Mouse (Mus musculus) MEL (cell line): ENCODE results near the gene Retsat. TPM values are rescaled to one million over a fixed set of nuclear protein-coding genes. Genes with fewer than 3 reads are reported as not detected.

Source experiments
- DNase-seq: peaks from one replicate; pipeline ENCODE4 v3.0.0; 2011; ENCODE audit warnings: low read depth, low spot score
- H3K27ac ChIP-seq: 2 replicates; pipeline ENCODE4 v1.5.1; 2012; ENCODE audit warnings: low read depth, mild to moderate bottlenecking, control low read depth, low read length, moderate library complexity; ENCODE audit not compliant: control insufficient read depth
- H3K27me3 ChIP-seq, 2 experiments: fragments of 150-350 bp in 1 of 2; sonication (generic) in 1 of 2; 2 replicates each; pipeline ENCODE4 v1.6.1; 2012; ENCODE audit warnings: low read length in 2 of 2, mild to moderate bottlenecking in 2 of 2, improper control_type of control experiment in 1 of 2, moderate library complexity in 1 of 2; ENCODE audit not compliant: insufficient read depth in 2 of 2, control insufficient read depth in 1 of 2
- H3K36me3 ChIP-seq, 2 experiments: 2 replicates each; pipeline ENCODE4 v1.6.1; 2012 to 2014; ENCODE audit warnings: low read length in 2 of 2, improper control_type of control experiment in 1 of 2, inconsistent platforms in 1 of 2, mild to moderate bottlenecking in 1 of 2; ENCODE audit not compliant: insufficient read depth in 2 of 2, control insufficient read depth in 1 of 2
- H3K4me1 ChIP-seq, 2 experiments: fragments of 150-350 bp in 1 of 2; sonication (generic) in 1 of 2; 2 replicates each; pipeline ENCODE4 v1.6.1; 2012; ENCODE audit warnings: low read length in 2 of 2, improper control_type of control experiment in 1 of 2, mild to moderate bottlenecking in 1 of 2; ENCODE audit not compliant: insufficient read depth in 2 of 2, control insufficient read depth in 1 of 2
- H3K4me3 ChIP-seq, 2 experiments: fragments of 150-350 bp in 1 of 2; sonication (generic) in 1 of 2; 2 replicates each; pipeline ENCODE4 v1.5.1; 2012; ENCODE audit warnings: low read depth in 2 of 2, low read length in 2 of 2, mild to moderate bottlenecking in 2 of 2, moderate library complexity in 2 of 2, control low read depth in 1 of 2, improper control_type of control experiment in 1 of 2; ENCODE audit not compliant: control insufficient read depth in 1 of 2, insufficient read depth in 1 of 2
- H3K79me2 ChIP-seq: 2 replicates; pipeline ENCODE4 v1.6.1; 2012; ENCODE audit warnings: mild to moderate bottlenecking, low read length, moderate library complexity; ENCODE audit not compliant: control insufficient read depth, poor library complexity, insufficient read depth
- H3K9ac ChIP-seq: 2 replicates; pipeline ENCODE4 v1.6.1; 2012; ENCODE audit warnings: low read depth, mild to moderate bottlenecking, control low read depth, low read length, moderate library complexity; ENCODE audit not compliant: control insufficient read depth, poor library complexity, severe bottlenecking
- H3K9me3 ChIP-seq: fragments of 150-350 bp; sonication (generic); replicated peaks from 2 replicates; pipeline ENCODE4 v1.6.1; 2012; ENCODE audit warnings: mild to moderate bottlenecking, low read length, improper control_type of control experiment, moderate library complexity; ENCODE audit not compliant: insufficient read depth
- BHLHE40 ChIP-seq: IDR thresholded peaks from 2 replicates; pipeline ENCODE4 v1.6.1; 2012; ENCODE audit warnings: low read depth, mild to moderate bottlenecking, inconsistent platforms, low read length, improper control_type of control experiment, borderline replicate concordance
- CHD2 ChIP-seq: IDR thresholded peaks from 2 replicates; pipeline ENCODE4 v1.6.1; 2011; ENCODE audit warnings: low read length, improper control_type of control experiment
- CTCF ChIP-seq, 3 experiments: IDR thresholded peaks in 2 of 3; conservative IDR thresholded peaks in 1 of 3; 2 replicates each; pipeline ENCODE4 v1.5.1; 2011 to 2012; ENCODE audit warnings: low read length in 3 of 3, low read depth in 2 of 3, mild to moderate bottlenecking in 2 of 3, improper control_type of control experiment in 1 of 3, inconsistent platforms in 1 of 3, mixed read lengths in 1 of 3, moderate library complexity in 1 of 3; ENCODE audit not compliant: control insufficient read depth in 1 of 3, insufficient read depth in 1 of 3, poor library complexity in 1 of 3, severe bottlenecking in 1 of 3
- ELF1 ChIP-seq: IDR thresholded peaks from 2 replicates; pipeline ENCODE4 v1.6.1; 2014; ENCODE audit warnings: low read depth, mild to moderate bottlenecking, inconsistent platforms, low read length, improper control_type of control experiment, moderate library complexity
- ETS1 ChIP-seq: IDR thresholded peaks from 2 replicates; pipeline ENCODE4 v1.6.1; 2012; ENCODE audit warnings: low read depth, mild to moderate bottlenecking, inconsistent platforms, low read length, improper control_type of control experiment, moderate library complexity
- GABPA ChIP-seq: IDR thresholded peaks from 2 replicates; pipeline ENCODE4 v1.6.1; 2012; ENCODE audit warnings: low read depth, mild to moderate bottlenecking, inconsistent platforms, low read length, improper control_type of control experiment, moderate library complexity
- GATA1 ChIP-seq: IDR thresholded peaks from 2 replicates; pipeline ENCODE4 v1.6.1; 2011; ENCODE audit warnings: low read depth, low read length, improper control_type of control experiment
- HCFC1 ChIP-seq: IDR thresholded peaks from 2 replicates; pipeline ENCODE4 v1.6.1; 2012; ENCODE audit warnings: low read depth, mild to moderate bottlenecking, inconsistent platforms, low read length, improper control_type of control experiment, moderate library complexity
- MAX ChIP-seq: IDR thresholded peaks from 2 replicates; pipeline ENCODE4 v1.6.1; 2011; ENCODE audit warnings: low read length, improper control_type of control experiment
- MXI1 ChIP-seq: IDR thresholded peaks from 2 replicates; pipeline ENCODE4 v1.6.1; 2011; ENCODE audit warnings: mild to moderate bottlenecking, low read depth, low read length, improper control_type of control experiment
- MYC ChIP-seq: IDR thresholded peaks from 2 replicates; pipeline ENCODE4 v1.6.1; 2011; ENCODE audit warnings: low read depth, mild to moderate bottlenecking, low read length, improper control_type of control experiment, moderate library complexity
- NELFE ChIP-seq: IDR thresholded peaks from 2 replicates; pipeline ENCODE4 v1.6.1; 2011; ENCODE audit warnings: low read depth, low read length, improper control_type of control experiment
- RAD21 ChIP-seq: IDR thresholded peaks from 2 replicates; pipeline ENCODE4 v1.6.1; 2011; ENCODE audit warnings: mild to moderate bottlenecking, low read depth, low read length, improper control_type of control experiment
- RCOR1 ChIP-seq: IDR thresholded peaks from 2 replicates; pipeline ENCODE4 v1.6.1; 2012; ENCODE audit warnings: low read depth, mild to moderate bottlenecking, inconsistent platforms, low read length, improper control_type of control experiment
- SIN3A ChIP-seq: IDR thresholded peaks from 2 replicates; pipeline ENCODE4 v1.6.1; 2012; ENCODE audit warnings: low read length, improper control_type of control experiment, inconsistent platforms
- SMC3 ChIP-seq: IDR thresholded peaks from 2 replicates; pipeline ENCODE4 v1.6.1; 2011; ENCODE audit warnings: low read depth, low read length, improper control_type of control experiment
- TAL1 ChIP-seq: IDR thresholded peaks from 2 replicates; pipeline ENCODE4 v1.6.1; 2012; ENCODE audit warnings: mild to moderate bottlenecking, inconsistent platforms, low read length, moderate library complexity, mixed read lengths
- TBP ChIP-seq: IDR thresholded peaks from 2 replicates; pipeline ENCODE4 v1.8.0; 2011; ENCODE audit warnings: low read depth, low read length, improper control_type of control experiment
- UBTF ChIP-seq: IDR thresholded peaks from 2 replicates; pipeline ENCODE4 v1.6.1; 2012; ENCODE audit warnings: low read depth, mild to moderate bottlenecking, inconsistent platforms, low read length, improper control_type of control experiment, moderate library complexity, borderline replicate concordance; ENCODE audit not compliant: insufficient read depth
- ZNF384 ChIP-seq: IDR thresholded peaks from 2 replicates; pipeline ENCODE4 v1.6.1; 2012; ENCODE audit warnings: low read depth, mild to moderate bottlenecking, inconsistent platforms, low read length, improper control_type of control experiment
- polyA plus RNA-seq, 2 experiments: library from polyadenylated mRNA; stranded (reverse) in 1 of 2; unstranded in 1 of 2; fragments of >175 nt in 1 of 2; fragments of >200 nt in 1 of 2; gene quantifications; 2 replicates each; pipeline versions ENCODE4 v1.2.1 to v1.2.4; 2012; ENCODE audit warnings: low replicate concordance in 2 of 2, low read depth in 1 of 2; ENCODE audit not compliant: insufficient read length in 2 of 2, insufficient read depth in 1 of 2, missing spikeins in 1 of 2
- total RNA-seq: library from RNA; depleted of rRNA; stranded (reverse); fragments of 300-350 nt; gene quantifications from 2 replicates; pipeline ENCODE4 v1.2.3, GENCODE M21; 2012

The Retsat gene
- total and polyA plus RNA-seq, 3 experiments, result 40.3 to 61.5 TPM; not detected in 1

DNA sequence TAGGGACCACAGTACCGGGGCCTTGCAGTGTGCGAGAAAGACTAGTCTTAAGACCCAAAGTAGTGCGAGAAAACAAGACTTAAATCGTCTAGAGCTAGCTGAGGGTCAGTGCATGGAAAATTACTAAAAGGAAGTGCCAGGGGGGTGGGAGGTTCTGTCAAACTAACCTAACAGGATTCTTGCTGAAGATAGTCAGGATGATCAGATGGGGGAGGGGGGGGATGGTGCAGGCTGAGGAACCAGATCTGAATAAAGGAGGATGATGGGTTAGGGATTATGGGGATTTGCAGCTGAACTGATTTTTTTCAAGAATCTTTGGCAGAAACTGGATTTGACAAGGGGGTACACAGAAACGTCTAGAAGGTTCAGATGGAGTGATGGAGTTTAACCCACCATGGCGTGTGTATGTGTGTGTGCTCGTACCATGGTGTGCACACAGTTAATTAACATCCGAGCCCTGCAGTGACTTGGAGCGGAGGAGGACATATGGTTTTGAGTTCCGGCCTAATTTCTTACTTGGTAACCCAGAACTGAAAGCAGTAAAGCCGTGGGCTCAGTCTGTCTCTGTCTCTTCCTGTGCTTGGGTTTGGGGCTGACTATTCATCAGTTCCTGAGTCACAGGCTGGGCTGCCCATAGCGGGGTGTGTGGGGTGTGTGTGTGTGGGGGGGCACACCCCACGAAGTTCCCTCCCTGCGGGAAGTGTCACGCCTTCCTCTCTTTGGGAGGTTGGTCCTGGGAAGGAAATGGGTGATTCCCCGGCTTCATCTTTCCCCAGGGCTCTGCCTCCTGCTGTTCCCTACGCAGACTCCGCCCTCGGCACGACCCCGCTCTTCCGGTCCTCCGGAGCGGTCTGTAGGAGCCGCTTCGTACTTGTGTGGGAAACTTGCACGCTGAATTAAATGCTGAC is 45.9 kb upstream of the Retsat start (continued):
- TF ChIP-seq NELFE, result peak; percentile 52; the same call in 1 of the 2 replicates
- TF ChIP-seq UBTF, result no peak
- TF ChIP-seq HCFC1, result peak; percentile 34
- TF ChIP-seq TAL1, result no peak
- TF ChIP-seq ELF1, result peak; percentile 60; the same call in 1 of the 2 replicates
- TF ChIP-seq, all 39 proteins: peak for 18

DNA sequence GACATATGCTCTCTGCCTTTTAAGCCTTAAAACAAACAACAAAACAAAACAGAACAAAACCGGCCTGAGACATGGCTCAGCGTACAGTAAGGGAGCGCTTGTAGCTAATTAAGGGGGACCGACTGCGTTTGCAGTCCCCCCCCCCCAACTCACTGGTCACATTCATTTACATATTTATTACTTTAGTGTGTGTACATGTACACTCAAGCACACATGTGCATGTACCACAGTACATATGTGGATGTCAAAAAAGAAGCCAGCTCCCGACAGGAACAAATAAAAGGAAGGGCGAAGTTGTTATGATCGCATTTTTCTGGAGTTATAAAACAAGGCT is 45.2 kb upstream of the Retsat start:
- Histone ChIP-seq H3K9me3 (no peaks in the 10 kb centered on the region), H3K4me1 (peaks cover 24 to 38% of the 10 kb centered on the region in 2 experiments), H3K9ac (peak overlapping the region; percentile 77), H3K27me3 (no peaks in the 10 kb centered on the region), H3K79me2 (peaks cover 23% of the 10 kb centered on the region), H3K27ac (peak overlapping the region; percentile 76), H3K36me3 (peaks cover 0 to 30% of the 10 kb centered on the region in 2 experiments; a peak in 2 of 4 replicates), H3K4me3 (peak overlapping the region; percentile 49 to 72)
- DNase-seq, result no peak
- TF ChIP-seq SMC3 (no peak), UBTF (no peak), RAD21 (no peak), ELF1 (no peak), BHLHE40 (no peak), MAX (no peak), CHD2 (no peak), SIN3A (no peak), NELFE (no peak), CTCF (IDR thresholded peaks at IDR 0.05 in 2 of 3, conservative IDR thresholded peaks at IDR 0.05 in 1 of 3; ENCODE audit: control insufficient read depth in 1 of 3, insufficient read depth in 1 of 3, low read depth in 2 of 3, low read length in 3 of 3, poor library complexity in 1 of 3, severe bottlenecking in 1 of 3) (no peak), TBP (no peak), MYC (no peak), TAL1 (no peak), GATA1 (no peak), ETS1 (no peak), RCOR1 (no peak)

DNA sequence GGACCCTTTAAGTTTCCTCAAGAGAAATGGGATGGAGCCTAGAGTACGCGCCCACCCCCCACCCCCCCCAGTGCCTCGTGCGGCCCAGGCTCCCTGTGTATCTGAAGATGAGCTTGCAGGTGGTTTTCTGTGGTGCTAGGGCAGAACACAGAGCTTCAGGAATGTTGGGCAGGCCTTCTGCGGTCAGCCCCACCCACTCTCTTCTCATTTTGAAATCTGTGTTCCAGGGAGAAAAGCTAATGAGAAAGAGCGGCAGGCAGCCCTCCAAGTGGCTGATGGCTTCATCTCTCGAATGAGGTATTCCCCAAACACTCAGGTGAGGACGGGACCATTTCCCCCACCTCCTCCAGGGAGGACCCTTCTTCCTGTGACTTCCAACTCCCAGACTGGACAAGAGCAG is 37.5 kb upstream of the Retsat start:
- Histone ChIP-seq H3K36me3 (peaks cover 0 to 7% of the 10 kb centered on the region in 2 experiments; a peak in 2 of 4 replicates), H3K9me3 (no peaks in the 10 kb centered on the region), H3K79me2 (no peaks in the 10 kb centered on the region), H3K9ac (no peak overlapping the region)
- no peak for DNase-seq
- TF ChIP-seq CTCF (IDR thresholded peaks at IDR 0.05 in 2 of 3, conservative IDR thresholded peaks at IDR 0.05 in 1 of 3; ENCODE audit: control insufficient read depth in 1 of 3, insufficient read depth in 1 of 3, low read depth in 2 of 3, low read length in 3 of 3, poor library complexity in 1 of 3, severe bottlenecking in 1 of 3) (no peak), GABPA (no peak), NELFE (no peak), MXI1 (no peak), MYC (no peak), ZNF384 (no peak)
- TF ChIP-seq, all 39 proteins: peak for 0
- no peaks in the 10 kb centered on the region for H3K27me3 ChIP-seq
- no peak overlapping the region for H3K27ac ChIP-seq
- H3K4me1 ChIP-seq, result no peaks in the 10 kb centered on the region
- no peak overlapping the region for H3K4me3 ChIP-seq
